Mouse (Mus musculus): ENCODE data around the gene Cd276. TPM values are rescaled to one million over a fixed set of nuclear protein-coding genes. Genes with fewer than 3 reads are reported as not detected.

Gene Cd276
- total RNA-seq, 2 experiments from 2014 or later, result 5.8 to 6.0 TPM

DNA sequence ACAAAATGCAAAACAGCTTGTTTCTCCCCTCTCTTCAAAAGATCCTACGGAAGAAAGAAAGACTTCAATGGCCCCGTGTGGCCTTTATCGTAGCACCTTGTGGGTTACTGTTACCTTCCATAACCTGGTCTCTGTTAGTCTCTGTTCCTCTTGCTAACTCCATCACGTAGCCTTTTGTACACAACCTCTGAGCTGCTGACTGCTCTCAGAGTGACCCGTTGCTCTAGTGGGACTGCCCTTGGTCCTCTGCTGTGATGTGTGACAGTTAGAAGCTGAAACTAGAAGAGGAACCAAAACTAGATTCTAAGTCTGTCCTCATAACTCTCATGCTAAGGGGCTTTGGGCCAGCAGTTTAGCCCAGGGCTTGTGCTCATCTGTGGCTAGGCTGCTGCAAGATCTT, 44.8 kb downstream of the Cd276 start:
- no peak for DNase-seq

DNA sequence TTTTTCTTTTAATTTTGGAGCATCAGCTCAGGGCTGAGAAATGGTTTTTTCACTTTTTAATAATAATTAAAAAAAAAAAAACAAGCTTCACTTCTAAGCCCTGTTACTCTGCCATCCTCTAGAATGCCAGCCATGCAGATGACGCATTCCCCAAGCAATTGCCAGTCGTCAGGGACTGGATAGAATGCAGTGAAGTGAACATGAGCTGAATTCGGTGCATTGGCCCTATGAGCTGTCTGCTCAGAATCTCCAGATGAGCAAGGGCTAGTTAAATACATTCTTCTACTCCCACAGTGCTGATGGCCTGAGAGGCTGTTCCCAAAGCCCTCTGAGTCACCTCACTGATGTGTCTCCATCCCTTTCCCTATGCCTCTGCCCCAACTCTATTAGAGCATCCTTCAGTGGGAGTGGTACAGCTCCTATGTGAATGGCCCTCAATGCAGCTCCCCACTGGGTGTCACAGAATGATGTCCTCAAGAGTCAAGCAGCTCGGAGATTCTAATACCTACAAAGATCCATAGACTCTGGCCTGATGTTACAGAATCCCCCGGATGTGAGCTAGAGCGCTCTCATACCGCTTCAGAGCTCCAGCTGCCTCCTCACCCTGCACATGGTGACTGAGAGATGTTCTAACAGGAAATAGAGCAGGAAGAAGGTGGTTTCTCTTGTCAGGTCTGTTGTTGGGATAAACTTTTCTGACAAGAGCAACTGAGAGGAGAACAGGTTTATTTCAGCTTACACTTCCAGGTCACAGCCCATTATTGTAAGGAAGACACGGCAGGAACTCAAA, 47.8 kb downstream of the Cd276 start:
- no peak for DNase-seq

DNA sequence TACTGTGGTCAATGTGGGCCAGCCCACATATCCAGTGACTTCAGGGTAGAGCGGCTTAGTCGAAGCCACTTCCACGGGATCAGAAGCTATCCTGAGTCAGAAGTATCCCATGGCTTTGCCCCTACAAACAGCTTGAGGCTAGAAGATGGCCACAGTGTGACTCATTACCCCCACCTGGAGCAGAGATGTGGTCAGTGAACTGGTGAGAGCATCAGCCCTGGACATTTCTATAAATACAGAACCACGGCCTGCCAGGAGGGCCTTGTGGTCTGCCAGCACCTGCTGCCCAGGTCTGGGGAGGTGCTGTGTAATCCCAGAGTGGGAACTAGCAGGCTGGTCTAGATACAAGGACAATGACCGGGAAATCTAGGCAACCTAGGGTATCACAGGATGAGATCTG, 54.3 kb downstream of the Cd276 start:
- no peak for DNase-seq

DNA sequence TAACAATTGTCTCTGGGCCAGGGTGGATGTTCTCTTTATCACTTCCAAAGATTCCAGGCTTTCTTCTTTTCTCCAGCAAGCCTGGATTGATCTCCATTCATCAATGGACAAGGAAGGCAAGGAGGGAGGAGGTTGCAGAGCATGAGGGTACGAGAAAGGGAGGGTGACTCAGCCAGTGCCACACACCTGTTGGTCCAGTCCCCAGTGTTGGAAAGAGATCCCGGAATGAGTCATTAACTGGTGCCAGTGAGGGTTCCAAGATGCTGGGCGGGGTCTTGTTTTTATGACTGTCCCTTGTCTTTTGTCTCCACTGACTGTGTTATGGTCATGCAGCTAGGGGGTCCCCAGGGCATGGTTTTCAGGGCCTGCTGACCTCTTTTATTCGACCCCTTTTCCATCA, 57.3 kb downstream of the Cd276 start:
- no peak for DNase-seq

DNA sequence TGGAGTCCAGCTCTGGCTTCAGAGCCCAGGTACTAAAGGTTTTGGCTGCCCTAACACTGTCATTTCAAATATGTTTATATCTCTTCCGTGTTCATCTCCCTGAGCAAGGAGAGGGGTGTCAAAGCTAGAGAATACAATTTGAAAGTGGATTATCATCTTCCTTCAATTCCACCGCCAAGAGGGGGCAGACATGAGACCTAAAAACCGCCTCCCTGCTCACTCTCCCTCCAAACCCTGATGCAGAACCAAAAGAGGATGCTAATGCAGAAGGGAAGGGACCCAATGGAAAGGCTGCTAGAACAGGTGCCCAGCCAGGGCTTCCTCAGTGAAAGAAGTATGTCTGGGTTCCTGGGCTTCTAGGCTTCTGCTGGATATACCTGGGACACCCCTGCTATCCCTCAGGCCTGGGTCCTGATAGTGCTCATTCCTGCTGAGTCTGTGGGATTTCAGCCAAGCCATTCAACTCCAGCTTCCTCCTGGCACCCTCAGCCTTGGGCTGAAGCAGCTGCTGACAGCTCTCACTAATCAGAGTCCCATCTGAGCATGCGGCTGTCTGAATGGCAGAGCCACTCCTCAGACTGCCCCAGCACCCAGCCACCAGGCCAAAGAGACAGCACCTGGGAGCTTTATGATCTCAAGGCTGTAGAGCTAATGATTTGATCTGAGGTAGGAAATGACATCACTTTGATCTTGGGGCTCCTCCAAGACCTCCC, 58.6 kb downstream of the Cd276 start:
- peak in 1 of 2 experiments; percentile 24 for DNase-seq

DNA sequence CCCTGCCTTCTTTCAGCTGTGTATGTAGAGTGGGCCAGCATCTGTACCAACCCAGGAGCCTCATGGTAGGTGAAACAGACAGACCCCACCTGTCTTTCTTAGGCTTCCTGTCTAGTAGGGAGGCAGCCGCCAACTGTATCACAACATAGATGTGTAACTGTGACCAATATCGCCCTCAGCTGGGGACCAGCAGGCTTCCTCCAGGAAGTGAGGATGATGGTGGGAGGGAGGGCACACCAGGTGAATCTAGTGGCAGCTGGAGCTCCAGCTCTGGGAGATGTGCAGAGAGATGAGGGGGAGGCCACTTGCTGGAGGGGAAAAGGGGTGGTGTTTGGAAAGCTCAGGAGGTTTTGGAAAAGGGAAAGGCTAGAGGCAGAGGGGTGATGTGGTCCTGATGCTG, 60.2 kb downstream of the Cd276 start:
- no peak for DNase-seq

DNA sequence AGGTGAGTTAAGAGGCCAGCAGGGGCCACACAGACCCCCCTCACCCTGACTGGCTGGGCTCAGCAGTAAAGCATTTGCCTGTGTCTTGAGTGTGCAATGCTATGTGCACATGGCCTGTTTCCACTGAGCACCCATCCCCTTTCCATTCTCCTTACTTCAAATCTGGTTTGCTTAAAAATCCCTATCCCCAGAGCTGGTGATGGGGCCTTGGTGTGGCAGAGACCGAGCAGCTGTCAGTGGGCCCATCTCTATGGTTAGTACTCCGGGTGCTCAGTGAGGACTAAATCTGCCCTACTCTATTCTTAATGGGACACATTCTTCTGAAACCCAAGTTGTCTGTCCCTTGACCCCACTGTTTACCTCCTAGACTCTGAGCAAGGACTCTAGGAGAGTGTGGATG, 64.8 kb downstream of the Cd276 start:
- DNase-seq, result no peak

DNA sequence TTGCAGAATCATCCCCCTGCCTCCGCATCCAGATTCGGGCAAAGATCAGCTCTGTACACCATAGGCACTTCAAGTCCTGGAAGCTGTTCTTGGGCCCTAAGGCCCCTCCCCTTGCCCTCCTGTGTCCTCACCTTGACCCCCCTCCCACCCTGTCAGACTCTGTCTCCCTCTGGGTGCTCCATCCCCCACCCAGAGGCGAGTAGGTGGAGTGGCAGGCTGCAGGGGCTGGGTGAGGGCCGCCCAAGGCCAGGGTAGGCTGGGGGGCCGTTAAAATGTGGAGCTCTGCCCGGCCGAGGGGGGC, 65.4 kb downstream of the Cd276 start:
- DNase-seq, result no peak

DNA sequence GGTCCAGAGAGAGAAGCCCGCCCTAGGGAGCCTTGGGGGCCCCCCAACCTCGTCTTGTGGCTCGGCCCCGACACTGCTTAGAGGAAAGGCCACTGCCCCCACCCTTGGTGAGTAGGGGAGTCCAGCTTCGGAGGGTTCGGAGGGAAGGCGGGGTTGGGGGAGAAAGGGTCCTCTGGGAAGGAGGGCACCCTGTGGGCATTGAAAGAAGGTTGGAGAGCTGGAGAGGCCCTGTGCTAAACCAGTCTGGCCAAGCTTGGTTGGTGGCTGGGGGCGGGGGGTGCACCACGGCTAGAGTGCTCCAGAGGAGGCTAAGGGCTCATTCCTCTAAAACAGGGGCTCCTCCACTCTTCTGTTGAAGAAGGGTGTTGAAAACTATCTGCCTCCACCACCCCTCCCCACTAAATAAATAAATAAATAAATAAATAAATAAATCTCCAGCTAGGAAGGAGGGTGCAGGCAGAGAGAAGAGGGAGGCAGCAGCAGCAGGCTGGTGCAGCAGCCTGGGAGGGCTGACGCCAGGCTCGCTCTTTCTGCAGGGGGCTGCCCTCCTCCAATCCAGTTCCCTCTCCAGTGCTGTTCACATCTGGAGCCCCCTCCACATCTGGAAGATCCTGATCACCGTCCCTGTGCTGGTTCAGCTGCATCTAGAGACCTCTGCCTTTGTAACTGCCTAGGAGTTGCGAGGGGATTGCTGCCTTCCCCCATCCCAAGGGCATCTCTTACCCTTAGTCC, 65.9 kb downstream of the Cd276 start:
- no peak for DNase-seq

DNA sequence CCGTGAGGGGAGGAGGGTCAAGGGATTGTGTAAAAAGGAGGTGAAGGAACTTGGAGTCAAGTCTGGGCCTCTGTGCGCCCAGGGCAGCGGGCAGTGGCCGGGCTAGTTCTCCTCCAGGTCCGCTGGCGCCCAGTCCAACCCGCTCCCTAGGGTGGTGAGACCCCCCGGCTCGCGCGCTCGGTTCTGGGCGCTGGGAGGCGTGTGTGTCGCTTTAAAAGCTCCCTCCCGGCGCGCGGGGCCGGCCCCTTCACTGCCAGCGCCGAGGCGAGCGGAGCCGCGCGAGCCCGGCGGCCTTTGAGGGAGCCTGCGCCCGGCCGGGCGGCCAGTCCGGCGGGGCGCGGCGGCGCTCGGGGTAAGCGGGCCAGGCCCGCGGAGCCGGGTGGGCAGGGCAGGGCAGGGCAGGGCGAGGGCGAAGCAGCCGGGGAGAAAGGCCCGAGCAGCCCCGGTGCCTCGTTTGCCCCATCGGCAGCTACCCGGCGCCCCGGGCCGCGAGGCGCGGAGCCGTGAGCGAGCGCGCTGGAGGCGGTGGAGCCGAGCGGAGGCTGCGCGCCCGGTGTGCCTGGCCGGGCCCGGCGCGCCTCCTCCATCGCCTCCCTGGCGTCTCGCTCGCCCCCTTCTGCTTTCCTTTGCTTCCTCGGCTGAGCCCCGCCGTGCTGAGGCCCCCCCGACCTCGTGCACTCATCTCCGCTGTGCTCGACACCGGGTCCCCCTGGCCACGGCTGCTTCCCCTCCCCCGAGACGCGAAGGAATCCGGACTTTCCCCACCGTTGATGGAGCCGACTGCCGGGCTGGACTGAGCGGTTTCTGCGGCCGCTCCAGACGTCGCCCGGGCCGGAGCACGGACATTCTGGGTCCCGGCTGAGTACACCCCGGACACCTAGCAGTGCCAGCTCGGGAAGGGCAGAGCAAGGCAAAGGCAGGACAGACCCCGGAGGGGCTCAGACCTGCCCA, 67.1 kb downstream of the Cd276 start, which contains the start of gene Insyn1:
Gene Insyn1 (plus strand): TSS at position 753 of the 951 bp plus-strand sequence.
- DNase-seq, result peak; percentile 64 to 72

DNA sequence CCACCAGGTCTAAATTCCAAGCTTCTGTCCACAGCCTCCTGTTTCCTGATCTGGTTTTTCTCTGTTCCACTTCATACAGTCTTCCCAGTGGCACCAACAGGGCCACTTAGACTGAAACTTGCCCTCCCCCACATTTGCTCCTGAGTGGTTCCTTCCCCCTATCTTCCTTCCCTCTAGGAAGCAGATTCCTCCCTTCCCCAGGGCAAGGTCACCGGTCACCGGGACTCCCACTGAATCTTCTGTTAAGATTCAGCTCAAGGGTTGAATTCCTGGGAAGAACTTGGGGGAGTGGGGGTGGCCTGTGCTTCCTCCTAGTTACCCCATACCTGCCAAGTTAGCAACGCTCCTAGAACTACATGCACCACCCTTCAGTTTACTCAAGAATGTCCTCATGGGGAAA, 68.2 kb downstream of the Cd276 start:
- DNase-seq, result no peak

Other genes with a start within 250 kb of the Cd276 start
- 1 to 10 TPM; 3.5 to 3.9 TPM for gene Loxl1, start 242.3 kb downstream of the Cd276 start, total RNA-seq (2021)
- not detected for gene Tbc1d21, start 185.0 kb downstream of the Cd276 start, total RNA-seq (2021)
- 100 to 1,000 TPM; 232 to 236 TPM for gene Insyn1, start 66.8 kb downstream of the Cd276 start, total RNA-seq (2021)
- 100 to 1,000 TPM; 825 to 896 TPM for gene Nptn, start 26.8 kb upstream of the Cd276 start, total RNA-seq (2021)
- gene Rec114, start 188.5 kb upstream of the Cd276 start, total RNA-seq (2021), result not detected